Mouse (Mus musculus): ENCODE data around the gene Cfap46. TPM values are rescaled to one million over a fixed set of nuclear protein-coding genes. Genes with fewer than 3 reads are reported as not detected.

Gene Cfap46
- 0.29 and 0.60 TPM in 2 replicates for polyA plus RNA-seq (2016; fragmentation: Nextera tagmentation; extraction: Ambion mirVana)

DNA sequence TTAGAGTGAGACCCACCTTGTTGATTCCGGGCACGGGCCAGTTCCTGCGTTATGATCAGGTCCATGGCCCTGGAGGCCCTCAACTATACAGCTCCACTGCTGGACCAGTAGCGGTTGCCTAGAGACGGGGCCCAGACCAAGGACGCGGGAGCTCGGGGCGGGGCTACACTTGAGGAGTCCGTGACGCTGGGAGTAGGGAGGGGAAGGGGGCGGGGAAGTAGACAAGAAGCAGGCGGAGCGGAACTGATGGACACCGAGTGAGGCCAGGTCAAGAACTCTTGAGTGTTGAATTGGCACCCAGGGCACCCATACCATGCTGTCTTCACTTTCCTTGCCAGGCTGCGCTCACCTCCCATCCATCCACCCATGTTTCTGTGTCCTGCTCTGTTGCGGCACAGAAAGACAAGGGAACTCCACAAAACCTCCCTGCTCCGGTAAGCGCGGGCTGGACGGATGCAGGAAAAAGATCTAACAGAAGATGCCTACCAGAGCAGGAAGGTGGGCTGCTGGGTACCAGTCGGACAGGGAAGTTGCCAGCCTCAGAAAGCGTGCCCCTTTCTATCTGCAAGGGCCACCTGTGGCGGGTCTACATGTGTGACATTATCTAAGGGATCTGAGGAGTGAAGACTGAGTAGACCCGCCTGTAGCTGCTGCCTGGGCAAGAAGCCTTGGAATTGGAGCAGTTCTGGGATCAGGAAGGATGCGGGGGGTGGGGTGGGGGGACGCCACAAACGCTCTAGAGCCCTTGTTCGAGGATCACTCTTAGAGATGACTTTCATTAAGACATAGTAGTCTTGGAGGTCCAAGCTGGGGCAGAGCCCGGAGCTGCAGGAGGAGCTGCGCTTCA lies at the start of gene Cfap46:
Gene Cfap46 (minus strand): TSS at position 112 of the 847 bp plus-strand sequence.
- Histone ChIP-seq H3K36me3 (no peaks in the 10 kb centered on the region), H3K4me1 (replicated peaks) (peaks cover 5% of the 10 kb centered on the region; the same call in 1 of the 2 replicates), H3K9me3 (no peaks in the 10 kb centered on the region), H3K27me3 (0 out of 2 replicates have a peak, but pooled peaks cover 14% of the 10 kb centered on the region), H3K9ac (replicated peaks) (peak within 1 kb of the TSS; percentile 53), H3K4me3 (replicated peaks) (peak within 1 kb of the TSS; percentile 62), H3K4me2 (peak within 1 kb of the TSS; percentile 90), H3K27ac (peak within 1 kb of the TSS; percentile 56; the same call in 1 of the 2 replicates)
- under 1% methylated on average over 30 of the region's 31 CpGs for WGBS
- ATAC-seq (ENCODE audit: insufficient number of reproducible peaks, insufficient read depth, low FRiP score, low TSS enrichment, low read depth), result peak; percentile 81

DNA sequence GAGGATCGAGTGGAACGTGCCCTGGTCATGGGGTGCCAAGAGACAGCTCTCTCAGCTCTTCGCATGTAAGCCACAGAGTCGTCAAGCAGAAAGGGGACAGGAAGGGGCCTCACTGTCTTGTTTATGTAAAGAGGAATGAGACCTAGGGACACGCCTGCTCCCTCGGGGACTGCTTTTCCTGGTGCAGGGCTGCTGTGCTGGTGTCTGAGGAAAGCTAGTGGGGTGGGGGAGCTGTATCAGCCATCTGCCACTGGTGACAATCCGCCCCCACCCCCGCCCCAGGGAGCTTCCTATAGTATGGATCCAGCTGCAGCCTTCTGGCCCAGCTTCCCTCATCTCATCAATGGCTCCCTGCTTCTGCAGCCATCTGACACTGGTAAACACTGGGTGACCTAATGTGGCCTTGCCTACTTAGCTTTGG lies 47.7 kb upstream of the Cfap46 start:
- no peak overlapping the region for H3K9ac ChIP-seq (replicated peaks)
- no peak overlapping the region for H3K4me2 ChIP-seq
- H3K27me3 ChIP-seq, result no peaks in the 10 kb centered on the region
- no peaks in the 10 kb centered on the region for H3K4me1 ChIP-seq (replicated peaks)
- no peaks in the 10 kb centered on the region for H3K9me3 ChIP-seq
- H3K36me3 ChIP-seq, result no peaks in the 10 kb centered on the region
- H3K27ac ChIP-seq, result no peak overlapping the region
- WGBS, result 27% methylated on average over 8 of the region's 8 CpGs
- no peak for ATAC-seq (ENCODE audit: insufficient number of reproducible peaks, insufficient read depth, low FRiP score, low TSS enrichment, low read depth)
- no peak overlapping the region for H3K4me3 ChIP-seq (replicated peaks)

DNA sequence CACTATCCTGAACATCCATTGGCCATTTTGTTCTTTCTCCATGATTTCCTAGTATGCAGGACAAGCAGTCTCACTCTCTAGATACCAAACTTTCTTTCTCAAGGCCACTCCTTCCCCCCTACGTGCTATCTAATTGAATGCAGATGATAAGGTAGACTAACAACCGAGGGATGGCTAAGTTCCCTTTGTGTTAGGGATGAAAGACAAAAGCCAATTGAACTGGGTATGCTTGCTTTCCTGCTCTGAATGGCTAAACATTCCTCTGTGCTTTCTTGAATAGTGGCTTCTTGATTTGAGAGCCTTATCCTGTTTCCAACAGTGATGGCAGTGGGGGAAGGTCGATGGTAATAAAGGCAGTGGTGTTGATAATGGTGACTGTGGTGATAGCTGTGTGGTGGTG lies 43.5 kb upstream of the Cfap46 start:
- no peak for ATAC-seq (ENCODE audit: insufficient number of reproducible peaks, insufficient read depth, low FRiP score, low TSS enrichment, low read depth)
- 52% methylated on average over 3 of the region's 3 CpGs for WGBS

GRCm38 (mm10) chr7:139725641-139726040 lies 42.0 kb upstream of the Cfap46 start:
- H3K4me2 ChIP-seq, result no peak overlapping the region
- ATAC-seq (ENCODE audit: insufficient number of reproducible peaks, insufficient read depth, low FRiP score, low TSS enrichment, low read depth), result no peak
- H3K9me3 ChIP-seq, result no peaks in the 10 kb centered on the region
- H3K4me1 ChIP-seq (replicated peaks), result no peaks in the 10 kb centered on the region
- H3K27ac ChIP-seq, result no peak overlapping the region
- no peak overlapping the region for H3K4me3 ChIP-seq (replicated peaks)
- 32% methylated on average over 1 of the region's 1 CpGs for WGBS
- H3K36me3 ChIP-seq, result no peaks in the 10 kb centered on the region
- H3K9ac ChIP-seq (replicated peaks), result no peak overlapping the region
- H3K27me3 ChIP-seq, result no peaks in the 10 kb centered on the region

More for the DNA sequence above, 43.5 kb upstream of the Cfap46 start:
- no peaks in the 10 kb centered on the region for H3K36me3 ChIP-seq
- no peak overlapping the region for H3K9ac ChIP-seq (replicated peaks)
- no peak overlapping the region for H3K4me3 ChIP-seq (replicated peaks)
- H3K4me1 ChIP-seq (replicated peaks), result no peaks in the 10 kb centered on the region
- H3K4me2 ChIP-seq, result no peak overlapping the region
- no peak overlapping the region for H3K27ac ChIP-seq
- H3K27me3 ChIP-seq, result no peaks in the 10 kb centered on the region
- no peaks in the 10 kb centered on the region for H3K9me3 ChIP-seq

DNA sequence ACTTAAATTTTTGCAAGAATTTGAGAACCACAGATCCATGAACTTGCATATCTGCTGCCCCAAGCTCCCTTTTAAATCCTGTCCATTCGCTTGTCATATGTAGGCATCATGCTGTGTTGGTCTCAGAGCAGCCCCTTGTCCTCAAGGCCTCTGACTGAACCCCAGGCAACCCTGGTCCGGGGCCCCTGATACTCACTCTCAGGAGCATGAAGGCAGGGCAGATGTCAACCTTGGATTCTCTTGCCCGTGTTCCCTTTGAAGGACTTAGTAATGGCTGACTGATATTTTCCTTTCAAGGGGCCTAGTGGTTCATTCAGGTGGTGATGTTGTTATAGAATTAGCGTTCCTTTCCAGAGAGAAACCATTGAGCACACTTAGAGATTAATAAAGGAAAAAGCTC lies 40.4 kb upstream of the Cfap46 start:
- no peaks in the 10 kb centered on the region for H3K36me3 ChIP-seq
- ATAC-seq (ENCODE audit: insufficient number of reproducible peaks, insufficient read depth, low FRiP score, low TSS enrichment, low read depth), result no peak
- H3K9ac ChIP-seq (replicated peaks), result no peak overlapping the region
- no peak overlapping the region for H3K27ac ChIP-seq
- WGBS, result 85% methylated on average over 4 of the region's 4 CpGs
- no peak overlapping the region for H3K4me3 ChIP-seq (replicated peaks)
- no peaks in the 10 kb centered on the region for H3K4me1 ChIP-seq (replicated peaks)
- no peaks in the 10 kb centered on the region for H3K9me3 ChIP-seq
- H3K4me2 ChIP-seq, result no peak overlapping the region
- H3K27me3 ChIP-seq, result no peaks in the 10 kb centered on the region

GRCm38 (mm10) chr7:139721196-139721595 lies 37.6 kb upstream of the Cfap46 start:
- 74% methylated on average over 2 of the region's 2 CpGs for WGBS
- Histone ChIP-seq H3K4me2 (no peak overlapping the region), H3K4me1 (replicated peaks) (no peaks in the 10 kb centered on the region), H3K27me3 (no peaks in the 10 kb centered on the region), H3K9me3 (no peaks in the 10 kb centered on the region), H3K4me3 (replicated peaks) (no peak overlapping the region), H3K27ac (no peak overlapping the region), H3K36me3 (no peaks in the 10 kb centered on the region), H3K9ac (replicated peaks) (no peak overlapping the region)
- no peak for ATAC-seq (ENCODE audit: insufficient number of reproducible peaks, insufficient read depth, low FRiP score, low TSS enrichment, low read depth)

- Histone ChIP-seq H3K4me1 (replicated peaks) (no peaks in the 10 kb centered on the region), H3K27ac (no peak overlapping the region), H3K36me3 (no peaks in the 10 kb centered on the region), H3K9me3 (no peaks in the 10 kb centered on the region), H3K4me3 (replicated peaks) (no peak overlapping the region), H3K9ac (replicated peaks) (no peak overlapping the region), H3K27me3 (no peaks in the 10 kb centered on the region), H3K4me2 (no peak overlapping the region)
- WGBS, result 87% methylated on average over 8 of the region's 8 CpGs
- ATAC-seq (ENCODE audit: insufficient number of reproducible peaks, insufficient read depth, low FRiP score, low TSS enrichment, low read depth), result no peak
These were observed 34.2 kb upstream of the Cfap46 start for GRCm38 (mm10) chr7:139717781-139718180.

GRCm38 (mm10) chr7:139711821-139712220 lies 28.2 kb upstream of the Cfap46 start:
- Histone ChIP-seq H3K9me3 (no peaks in the 10 kb centered on the region), H3K9ac (replicated peaks) (no peak overlapping the region), H3K4me2 (no peak overlapping the region), H3K4me3 (replicated peaks) (no peak overlapping the region), H3K36me3 (no peaks in the 10 kb centered on the region), H3K27ac (no peak overlapping the region), H3K4me1 (replicated peaks) (no peaks in the 10 kb centered on the region), H3K27me3 (peaks cover 14% of the 10 kb centered on the region)
- no peak for ATAC-seq (ENCODE audit: insufficient number of reproducible peaks, insufficient read depth, low FRiP score, low TSS enrichment, low read depth)

GRCm38 (mm10) chr7:139706411-139707120 lies 22.9 kb upstream of the Cfap46 start:
- peaks cover 28% of the 10 kb centered on the region for H3K27me3 ChIP-seq
- no peaks in the 10 kb centered on the region for H3K4me1 ChIP-seq (replicated peaks)
- no peak overlapping the region for H3K27ac ChIP-seq
- no peak for ATAC-seq (ENCODE audit: insufficient number of reproducible peaks, insufficient read depth, low FRiP score, low TSS enrichment, low read depth)
- no peak overlapping the region for H3K4me3 ChIP-seq (replicated peaks)
- no peaks in the 10 kb centered on the region for H3K9me3 ChIP-seq
- H3K4me2 ChIP-seq, result no peak overlapping the region
- H3K36me3 ChIP-seq, result no peaks in the 10 kb centered on the region
- WGBS, result 47% methylated on average over 13 of the region's 13 CpGs
- no peak overlapping the region for H3K9ac ChIP-seq (replicated peaks)

DNA sequence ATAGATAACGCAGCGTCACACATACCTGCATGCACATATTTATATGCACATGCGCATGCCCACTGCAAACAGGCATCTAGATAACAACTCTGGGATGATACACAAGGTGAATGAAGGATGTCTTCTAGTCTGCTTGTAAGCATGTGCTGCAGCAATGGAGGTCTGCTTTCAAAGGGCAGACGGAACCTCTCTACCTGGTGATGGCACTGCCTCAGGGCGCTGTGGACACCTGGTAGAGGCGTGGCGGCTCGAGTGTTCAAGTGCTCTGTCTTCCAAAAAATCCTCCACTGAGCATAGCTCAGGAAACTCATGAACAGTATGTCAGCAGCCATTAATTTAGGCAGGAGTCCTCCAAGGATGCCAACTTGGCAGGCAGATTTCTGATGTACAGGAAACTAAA lies 22.2 kb upstream of the Cfap46 start:
- no peak overlapping the region for H3K9ac ChIP-seq (replicated peaks)
- H3K4me2 ChIP-seq, result no peak overlapping the region
- no peaks in the 10 kb centered on the region for H3K36me3 ChIP-seq
- H3K4me1 ChIP-seq (replicated peaks), result no peaks in the 10 kb centered on the region
- WGBS, result 83% methylated on average over 8 of the region's 8 CpGs
- H3K9me3 ChIP-seq, result no peaks in the 10 kb centered on the region
- H3K27ac ChIP-seq, result no peak overlapping the region
- ATAC-seq (ENCODE audit: insufficient number of reproducible peaks, insufficient read depth, low FRiP score, low TSS enrichment, low read depth), result no peak
- peaks cover 28% of the 10 kb centered on the region for H3K27me3 ChIP-seq
- no peak overlapping the region for H3K4me3 ChIP-seq (replicated peaks)

DNA sequence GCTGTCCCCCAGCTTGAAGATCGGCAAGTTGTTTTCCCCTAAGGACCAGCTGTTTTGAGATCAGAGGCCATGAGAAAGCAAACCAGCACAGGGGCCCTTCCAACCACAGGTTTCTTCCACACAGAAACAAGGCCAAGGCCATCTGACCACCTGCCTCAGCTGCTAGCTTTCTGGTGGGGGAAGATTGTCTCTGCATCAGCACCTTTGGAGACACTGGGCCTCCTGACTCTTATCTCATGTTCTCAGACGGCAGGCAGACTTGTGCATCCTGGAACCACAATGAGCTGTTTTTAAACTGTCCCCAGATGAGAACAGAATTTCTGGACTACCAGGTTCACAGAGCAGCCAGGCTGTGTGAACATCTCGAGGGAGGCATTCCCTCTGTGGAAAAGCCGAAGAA lies 21.5 kb upstream of the Cfap46 start:
- Histone ChIP-seq H3K9ac (replicated peaks) (no peak overlapping the region), H3K4me3 (replicated peaks) (no peak overlapping the region), H3K4me1 (replicated peaks) (no peaks in the 10 kb centered on the region), H3K27ac (no peak overlapping the region), H3K4me2 (no peak overlapping the region), H3K9me3 (no peaks in the 10 kb centered on the region), H3K27me3 (peaks cover 28% of the 10 kb centered on the region), H3K36me3 (no peaks in the 10 kb centered on the region)
- WGBS, result 77% methylated on average over 4 of the region's 4 CpGs
- ATAC-seq (ENCODE audit: insufficient number of reproducible peaks, insufficient read depth, low FRiP score, low TSS enrichment, low read depth), result no peak
